Mouse (Mus musculus) layer of hippocampus, adult 2 months (tissue): ENCODE measurements at regions not wholly inside any gene's neighbourhood (a gene's known extent, or its start where the extent isn't known, plus 50 kb on each side); places are given as distances from the start of the nearest gene placed in this dataset.

Experiments used
- DNase-seq, 2 experiments: peaks; one replicate each; pipeline ENCODE4 v3.0.0; 2022; ENCODE audit warnings: low spot score in 2 of 2
- H3K27ac ChIP-seq: fragments of 200-600 bp; 2 replicates; pipeline ENCODE4 v1.8.1; 2022
- H3K4me3 ChIP-seq: fragments of 200-600 bp; 2 replicates; pipeline ENCODE4 v1.8.1; 2022; ENCODE audit warnings: mild to moderate bottlenecking
- CTCF ChIP-seq: fragments of 200-600 bp; conservative IDR thresholded peaks from 2 replicates; pipeline ENCODE4 v1.8.1; 2022; ENCODE audit warnings: antibody characterized with exemption, mild to moderate bottlenecking, moderate library complexity

GRCm38 (mm10) chr16:71622664-71623063 lies 685.4 kb upstream of the Robo1 start:
- no peak for TF ChIP-seq CTCF
- no peak overlapping the region for H3K4me3 ChIP-seq
- peak overlapping the region; percentile 28; the same call in 1 of the 2 replicates for H3K27ac ChIP-seq
- peak; percentile 24 to 36 for DNase-seq

- TF ChIP-seq CTCF, result no peak
- Histone ChIP-seq H3K4me3 (no peak overlapping the region), H3K27ac (no peak overlapping the region)
- DNase-seq, result no peak
These were observed 667.7 kb upstream of the Robo1 start for GRCm38 (mm10) chr16:71640361-71640760.

GRCm38 (mm10) chr16:71643223-71643622 lies 664.9 kb upstream of the Robo1 start:
- H3K4me3 ChIP-seq, result no peak overlapping the region
- TF ChIP-seq CTCF, result no peak
- no peak overlapping the region for H3K27ac ChIP-seq
- peak; percentile 2 to 15 for DNase-seq

GRCm38 (mm10) chr16:71678075-71678701 lies 629.9 kb upstream of the Robo1 start:
- Histone ChIP-seq H3K4me3 (no peak overlapping the region), H3K27ac (no peak overlapping the region)
- DNase-seq, result no peak
- TF ChIP-seq CTCF, result no peak

- no peak overlapping the region for H3K27ac ChIP-seq
- no peak overlapping the region for H3K4me3 ChIP-seq
- no peak for TF ChIP-seq CTCF
- DNase-seq, result no peak
These were observed 614.6 kb upstream of the Robo1 start for GRCm38 (mm10) chr16:71693464-71693863.

GRCm38 (mm10) chr16:71705846-71706245 lies 602.3 kb upstream of the Robo1 start:
- Histone ChIP-seq H3K4me3 (no peak overlapping the region), H3K27ac (no peak overlapping the region)
- no peak for TF ChIP-seq CTCF
- DNase-seq, result no peak

- TF ChIP-seq CTCF, result no peak
- Histone ChIP-seq H3K4me3 (no peak overlapping the region), H3K27ac (no peak overlapping the region)
- no peak for DNase-seq
These were observed 598.4 kb upstream of the Robo1 start for GRCm38 (mm10) chr16:71709684-71710083.

GRCm38 (mm10) chr16:71711879-71712278 lies 596.2 kb upstream of the Robo1 start:
- no peak for DNase-seq
- Histone ChIP-seq H3K27ac (no peak overlapping the region), H3K4me3 (no peak overlapping the region)
- TF ChIP-seq CTCF, result no peak

- H3K4me3 ChIP-seq, result no peak overlapping the region
- no peak overlapping the region for H3K27ac ChIP-seq
- no peak for DNase-seq
- no peak for TF ChIP-seq CTCF
These were observed 590.9 kb upstream of the Robo1 start for GRCm38 (mm10) chr16:71717207-71717606.

- no peak for DNase-seq
- no peak for TF ChIP-seq CTCF
- no peak overlapping the region for H3K4me3 ChIP-seq
- H3K27ac ChIP-seq, result no peak overlapping the region
These were observed 583.2 kb upstream of the Robo1 start for GRCm38 (mm10) chr16:71724898-71725297.

GRCm38 (mm10) chr16:71737941-71738340 lies 570.2 kb upstream of the Robo1 start:
- Histone ChIP-seq H3K27ac (no peak overlapping the region), H3K4me3 (no peak overlapping the region)
- no peak for DNase-seq
- TF ChIP-seq CTCF, result no peak

- Histone ChIP-seq H3K27ac (no peak overlapping the region), H3K4me3 (no peak overlapping the region)
- TF ChIP-seq CTCF, result no peak
- no peak for DNase-seq
These were observed 569.0 kb upstream of the Robo1 start for GRCm38 (mm10) chr16:71739104-71739503.

GRCm38 (mm10) chr16:71780945-71781344 lies 527.2 kb upstream of the Robo1 start:
- H3K4me3 ChIP-seq, result no peak overlapping the region
- TF ChIP-seq CTCF, result no peak
- no peak overlapping the region for H3K27ac ChIP-seq
- DNase-seq, result no peak

- no peak overlapping the region for H3K4me3 ChIP-seq
- no peak for DNase-seq
- no peak for TF ChIP-seq CTCF
These were observed 495.3 kb upstream of the Robo1 start for GRCm38 (mm10) chr16:71812840-71813239.

More at GRCm38 (mm10) chr16:71812840-71813239, 495.3 kb upstream of the Robo1 start:
- H3K27ac ChIP-seq, result no peak overlapping the region
